In genomic region chr11:32644010-32644409, GRCm38 (mm10) we compare ENCODE assay signal across 8 mouse cellular contexts. TPM values are rescaled to one million over a fixed set of nuclear protein-coding genes. Genes with fewer than 3 reads are reported as not detected.
DNase-seq lines count a peak whose midpoint lies in the region; ATAC-seq and TF ChIP-seq lines count a peak whose summit lies in the region.

No protein-coding gene starts in this region.

- WGBS in heart, embryonic 14.5 days: 9% methylated on average over 3 of the region's 3 CpGs
- WGBS in hindbrain, embryonic 11.5 days: 52% methylated on average over 3 of the region's 3 CpGs
- WGBS in midbrain, embryonic 11.5 days: 55% methylated on average over 3 of the region's 3 CpGs

- no peak for DNase-seq in heart, postnatal 36 days
- DNase-seq in G1E (ENCODE audit: low spot score): no peak
- no peak for DNase-seq in hindbrain, embryonic 11.5 days (ENCODE audit: low spot score)
- no peak for DNase-seq in midbrain, embryonic 11.5 days (ENCODE audit: low spot score, missing footprints)
- DNase-seq in gastrocnemius, postnatal 36 days: no peak
- no peak for DNase-seq in spleen, postnatal 4 days (ENCODE audit: low spot score in 2 of 2)

- no peaks in the 10 kb centered on the region for H3K36me3 ChIP-seq in heart, embryonic 14.5 days (ENCODE audit: control insufficient read depth, insufficient read depth, low read length)
- peaks cover 22% of the 10 kb centered on the region for H3K36me3 ChIP-seq in G1E (replicated peaks)
- H3K36me3 ChIP-seq in hindbrain, embryonic 11.5 days (ENCODE audit: control insufficient read depth, insufficient read depth, low read length): no peaks in the 10 kb centered on the region
- H3K36me3 ChIP-seq in midbrain, embryonic 11.5 days (ENCODE audit: control insufficient read depth, insufficient read depth, low read length): no peaks in the 10 kb centered on the region

- intact Hi-C loops in heart, postnatal 36 days (cut with DNase I): no loop called here
- intact Hi-C loops in gastrocnemius, postnatal 36 days (cut with DNase I): loop anchor here (5.0 kb wide), 1 partner anchor 53 kb away; no protein-coding TSS in a partner anchor

- peak overlapping the region; percentile 71 for H3K4me2 ChIP-seq in heart, embryonic 14.5 days (ENCODE audit: low read length)
- H3K4me2 ChIP-seq in hindbrain, embryonic 11.5 days (replicated peaks; ENCODE audit: low read depth, low read length): peak overlapping the region; percentile 76
- peak overlapping the region; percentile 83 for H3K4me2 ChIP-seq in midbrain, embryonic 11.5 days

- peak overlapping the region; percentile 99 for H3K9ac ChIP-seq in heart, embryonic 14.5 days (ENCODE audit: low read length)
- peak overlapping the region; percentile 96 for H3K9ac ChIP-seq in hindbrain, embryonic 11.5 days (ENCODE audit: low read depth, low read length)
- H3K9ac ChIP-seq in midbrain, embryonic 11.5 days (ENCODE audit: low read length): peak overlapping the region; percentile 97

- H3K9me3 ChIP-seq in heart, embryonic 14.5 days (ENCODE audit: control insufficient read depth, low read length): no peaks in the 10 kb centered on the region
- no peaks in the 10 kb centered on the region for H3K9me3 ChIP-seq in G1E (replicated peaks)
- no peaks in the 10 kb centered on the region for H3K9me3 ChIP-seq in hindbrain, embryonic 11.5 days (ENCODE audit: control insufficient read depth, low read length)
- H3K9me3 ChIP-seq in midbrain, embryonic 11.5 days (ENCODE audit: control insufficient read depth, low read length): no peaks in the 10 kb centered on the region

- H3K27ac ChIP-seq in heart, embryonic 14.5 days (replicated peaks in 1 of 2; ENCODE audit: control insufficient read depth in 1 of 2, insufficient read depth in 1 of 2, low read depth in 2 of 2, low read length in 2 of 2): peak overlapping the region; percentile 99
- H3K27ac ChIP-seq in hindbrain, embryonic 11.5 days (ENCODE audit: low read depth, low read length): 0 out of 2 replicates have a peak overlapping the region, but pooled peaks have one; percentile 96
- H3K27ac ChIP-seq in midbrain, embryonic 11.5 days (ENCODE audit: low read depth, low read length): no peak overlapping the region

- no peaks in the 10 kb centered on the region for H3K27me3 ChIP-seq in heart, embryonic 14.5 days (ENCODE audit: control insufficient read depth, insufficient read depth, low read length)
- no peaks in the 10 kb centered on the region for H3K27me3 ChIP-seq in G1E (ENCODE audit: insufficient read depth, low read length)
- H3K27me3 ChIP-seq in hindbrain, embryonic 11.5 days (ENCODE audit: control insufficient read depth, insufficient read depth, low read length): no peaks in the 10 kb centered on the region
- no peaks in the 10 kb centered on the region for H3K27me3 ChIP-seq in midbrain, embryonic 11.5 days (ENCODE audit: control insufficient read depth, insufficient read depth, low read length)

- no peak for TF ChIP-seq CTCF in G1E (IDR thresholded peaks at IDR 0.05; ENCODE audit: low read depth, low read length)

- H3K4me3 ChIP-seq in heart, embryonic 14.5 days (ENCODE audit: control insufficient read depth in 1 of 2, insufficient read depth in 1 of 2, low read depth in 1 of 2, low read length in 2 of 2): peak overlapping the region; percentile 88 to 95
- H3K4me3 ChIP-seq in G1E (ENCODE audit: low read depth, low read length): peak overlapping the region; percentile 88; the same call in 1 of the 2 replicates
- H3K4me3 ChIP-seq in hindbrain, embryonic 11.5 days (ENCODE audit: low read depth, low read length): peak overlapping the region; percentile 99
- peak overlapping the region; percentile 82 for H3K4me3 ChIP-seq in midbrain, embryonic 11.5 days (ENCODE audit: low read depth, low read length)

- ATAC-seq in heart, embryonic 14.5 days (ENCODE audit: insufficient number of reproducible peaks, insufficient read depth, low FRiP score, low read depth): no peak
- no peak for ATAC-seq in G1E (ENCODE audit: extremely low read depth, insufficient number of reproducible peaks, low FRiP score, poor library complexity, severe bottlenecking)
- ATAC-seq in hindbrain, embryonic 11.5 days (ENCODE audit: low FRiP score): no peak
- ATAC-seq in midbrain, embryonic 11.5 days (ENCODE audit: low FRiP score): no peak
- ATAC-seq in cerebellum, adult (ENCODE audit: insufficient number of reproducible peaks, low FRiP score, low TSS enrichment): no peak

- peaks cover 2 to 33% of the 10 kb centered on the region in 2 experiments for H3K4me1 ChIP-seq in heart, embryonic 14.5 days (ENCODE audit: control insufficient read depth in 2 of 2, insufficient read depth in 2 of 2, low read length in 2 of 2)
- peaks cover 41% of the 10 kb centered on the region for H3K4me1 ChIP-seq in G1E (ENCODE audit: insufficient read depth, low read depth, low read length)
- H3K4me1 ChIP-seq in hindbrain, embryonic 11.5 days (replicated peaks; ENCODE audit: control insufficient read depth, insufficient read depth, low read length): no peaks in the 10 kb centered on the region
- peaks cover 17% of the 10 kb centered on the region for H3K4me1 ChIP-seq in midbrain, embryonic 11.5 days (ENCODE audit: control insufficient read depth, insufficient read depth, low read length)

RNA-seq across cellular contexts. Expression of gene Fbxw11, which starts 1.5 kb away (rescaled TPM):
- 63.1 and 63.4 TPM in 2 replicates for polyA plus RNA-seq in heart, embryonic 14.5 days (2014; fragmentation: Nextera tagmentation; extraction: Ambion mirVana)
- 10 to 100 TPM; 49.5 to 51.3 TPM for total RNA-seq in heart, postnatal 36 days (2021)
- total RNA-seq in G1E (2014; fragmentation: Nextera tagmentation) (32.6 and 39.8 TPM in 2 replicates), G1E (2017) (51.4 and 53.7 TPM in 2 replicates)
- 16.9 and 24.0 TPM in 2 replicates for polyA plus RNA-seq in G1E (2012)
- polyA plus RNA-seq in hindbrain, embryonic 11.5 days (2014; fragmentation: Nextera tagmentation; extraction: Ambion mirVana): 82.7 and 107 TPM in 2 replicates
- 104 TPM in 2 replicates for polyA plus RNA-seq in midbrain, embryonic 11.5 days (2014; fragmentation: Nextera tagmentation; extraction: Ambion mirVana)
- 10 to 100 TPM; 51.0 to 52.6 TPM for total RNA-seq in gastrocnemius, postnatal 36 days (2021)
